Mouse (Mus musculus): Measurements from ENCODE around the gene Sipa1l3. TPM values are rescaled to one million over a fixed set of nuclear protein-coding genes. Genes with fewer than 3 reads are reported as not detected.

Sipa1l3 gene
- polyA plus RNA-seq, 1 experiment from 2014 or later, result 3.8 TPM

GRCm38 (mm10) chr7:29276715-29277114 is 241.7 kb downstream of the Sipa1l3 start:
- H3K9me3 ChIP-seq (replicated peaks), result no peaks in the 10 kb centered on the region
- no peak overlapping the region for H3K27ac ChIP-seq (ENCODE audit: poor library complexity, severe bottlenecking)
- H3K4me1 ChIP-seq (replicated peaks), result peaks cover 49% of the 10 kb centered on the region
- H3K4me2 ChIP-seq, result no peak overlapping the region
- no peak for ATAC-seq (ENCODE audit: insufficient number of reproducible peaks, low FRiP score)
- H3K9ac ChIP-seq, result no peak overlapping the region
- no peak overlapping the region for H3K4me3 ChIP-seq
- WGBS, result 60% methylated on average over 5 of the region's 5 CpGs
- no peaks in the 10 kb centered on the region for H3K36me3 ChIP-seq
- H3K27me3 ChIP-seq (replicated peaks), result no peaks in the 10 kb centered on the region

DNA sequence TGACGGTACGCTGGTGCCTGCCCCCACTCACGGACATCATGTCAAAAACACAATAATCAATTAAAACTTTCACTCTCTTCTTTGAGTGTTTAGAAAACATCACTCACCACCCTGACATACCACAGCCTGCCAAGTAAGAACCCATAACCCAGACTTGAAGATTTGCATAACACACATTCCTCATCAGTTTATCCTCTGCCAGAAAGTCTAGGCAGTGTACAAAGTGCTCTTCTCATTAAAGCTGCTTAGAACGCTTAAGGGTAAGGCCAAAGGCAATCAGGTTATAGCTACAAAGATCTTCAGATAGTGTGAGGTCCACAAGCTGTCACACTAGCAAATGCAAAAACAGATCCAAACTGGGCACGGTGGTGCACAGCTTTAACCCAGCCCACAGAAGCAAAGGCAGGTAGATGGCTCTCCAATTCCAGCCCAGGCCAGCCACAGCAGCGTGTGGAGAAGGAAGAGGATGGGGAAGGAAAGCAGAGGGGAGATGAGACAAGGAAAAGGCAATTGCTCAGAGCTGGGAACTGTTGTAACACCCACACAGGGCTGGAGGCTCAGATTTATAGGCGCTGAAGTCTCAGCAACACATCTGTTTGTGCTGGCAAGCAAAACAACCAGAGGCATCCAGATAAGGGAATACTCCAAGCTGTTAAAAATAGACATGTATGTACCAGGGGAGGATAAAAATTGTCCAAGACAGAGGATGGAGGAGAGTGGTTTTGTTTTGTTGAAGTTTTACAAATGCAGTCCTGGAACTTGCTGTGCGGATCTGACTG is 246.6 kb downstream of the Sipa1l3 start:
- Histone ChIP-seq H3K4me1 (replicated peaks) (peaks cover 33% of the 10 kb centered on the region), H3K4me3 (no peak overlapping the region), H3K9ac (no peak overlapping the region), H3K4me2 (peak overlapping the region; percentile 31), H3K36me3 (no peaks in the 10 kb centered on the region), H3K9me3 (replicated peaks) (no peaks in the 10 kb centered on the region), H3K27me3 (replicated peaks) (no peaks in the 10 kb centered on the region), H3K27ac (ENCODE audit: poor library complexity, severe bottlenecking) (peak overlapping the region; percentile 80)
- 0 out of 2 replicates have a peak, but pooled peaks have one; percentile 6 for ATAC-seq (ENCODE audit: insufficient number of reproducible peaks, low FRiP score)
- WGBS, result 44% methylated on average over 8 of the region's 8 CpGs

DNA sequence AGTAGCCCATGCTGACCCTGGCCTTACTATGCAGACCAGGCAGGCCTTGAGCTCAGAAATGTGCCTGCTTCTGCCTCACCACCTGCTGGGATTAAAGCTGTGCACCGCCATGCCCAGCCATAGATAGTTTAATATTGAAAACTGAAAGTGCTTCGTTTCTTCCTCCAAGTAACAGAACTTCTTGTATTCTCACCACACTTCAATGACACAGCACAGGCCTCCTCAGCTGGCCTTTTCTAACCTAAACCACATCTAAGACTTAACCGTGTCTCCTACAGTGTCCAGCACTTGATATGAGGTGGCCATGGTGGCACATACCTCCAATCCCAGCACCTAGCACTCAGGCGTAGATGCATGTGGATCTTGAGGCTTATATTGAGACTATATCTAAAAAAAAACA is 248.0 kb downstream of the Sipa1l3 start:
- Histone ChIP-seq H3K9me3 (replicated peaks) (no peaks in the 10 kb centered on the region), H3K27ac (ENCODE audit: poor library complexity, severe bottlenecking) (no peak overlapping the region), H3K9ac (no peak overlapping the region), H3K36me3 (no peaks in the 10 kb centered on the region), H3K4me3 (no peak overlapping the region), H3K27me3 (replicated peaks) (no peaks in the 10 kb centered on the region), H3K4me2 (no peak overlapping the region), H3K4me1 (replicated peaks) (peaks cover 42% of the 10 kb centered on the region)
- WGBS, result 81% methylated on average over 4 of the region's 4 CpGs
- ATAC-seq (ENCODE audit: insufficient number of reproducible peaks, low FRiP score), result no peak

Other genes with a start within 250 kb of the Sipa1l3 start
- 87.7 and 90.4 TPM in 2 replicates for gene Spint2, start 236.7 kb downstream of the Sipa1l3 start, polyA plus RNA-seq (2016; fragmentation: Nextera tagmentation; extraction: Ambion mirVana)
- 13.2 and 13.9 TPM in 2 replicates for gene Ppp1r14a, start 229.3 kb downstream of the Sipa1l3 start, polyA plus RNA-seq (2016; fragmentation: Nextera tagmentation; extraction: Ambion mirVana)
- gene Dpf1, start 214.7 kb downstream of the Sipa1l3 start, polyA plus RNA-seq (2016; fragmentation: Nextera tagmentation; extraction: Ambion mirVana), result 2.2 TPM in 2 replicates
- gene Catsperg2, start 208.4 kb upstream of the Sipa1l3 start, polyA plus RNA-seq (2016; fragmentation: Nextera tagmentation; extraction: Ambion mirVana), result not detected in 2 replicates
- 10.5 and 10.6 TPM in 2 replicates for gene Zfp84, start 249.9 kb upstream of the Sipa1l3 start, polyA plus RNA-seq (2016; fragmentation: Nextera tagmentation; extraction: Ambion mirVana)